ENCODE assay signal across 8 mouse cellular contexts in the genomic region with DNA sequence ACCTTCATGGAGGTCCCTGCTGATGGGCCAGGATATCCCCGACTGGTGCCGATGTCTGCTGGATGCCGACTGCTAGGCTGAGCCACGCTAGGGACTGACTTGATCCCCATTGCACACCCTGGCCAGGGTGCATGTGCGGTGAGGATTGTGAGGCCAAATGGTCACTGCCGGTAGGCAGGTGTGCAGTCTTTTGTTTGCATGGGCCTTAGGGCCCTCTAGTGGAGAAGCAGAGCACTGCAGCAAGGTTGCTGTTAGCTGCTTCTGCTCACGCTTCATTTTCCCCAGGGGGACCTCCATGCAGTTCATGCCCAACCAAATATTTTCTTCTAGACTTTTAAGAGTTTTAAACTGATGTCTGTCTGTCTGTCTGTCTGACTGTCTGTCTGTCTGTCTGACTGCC. TPM values are rescaled to one million over a fixed set of nuclear protein-coding genes. Genes with fewer than 3 reads are reported as not detected.
DNase-seq lines count a peak whose midpoint lies in the region; ATAC-seq and TF ChIP-seq lines count a peak whose summit lies in the region.
"Had no signal": no experiment of that assay in that cellular context is flagged by ENCODE, and none has a peak within 500 bp of the region (broad histone marks: within the 10 kb centered on the region; RNA-seq: fewer than 3 reads in every experiment).

No protein-coding gene starts in this region.

- no peaks in the 10 kb centered on the region for H3K36me3 ChIP-seq in liver, postnatal 0 days (replicated peaks; ENCODE audit: insufficient read depth, low read length)
- H3K36me3 ChIP-seq: limb, embryonic 12.5 days had no signal

- TF ChIP-seq CTCF in liver, postnatal 0 days (IDR thresholded peaks at IDR 0.05; ENCODE audit: low read depth), result peak; percentile 97

- no peaks in the 10 kb centered on the region for H3K27me3 ChIP-seq in liver, postnatal 0 days (ENCODE audit: insufficient read depth, low read length)

- peak; percentile 85 for DNase-seq in A20 (ENCODE audit: low read depth, low spot score)
- DNase-seq in brain, embryonic 18.5 days (ENCODE audit: low read depth, low spot score), result peak; percentile 16
- peak; percentile 31 to 41 for DNase-seq in frontal cortex, postnatal 25 days (ENCODE audit: low spot score in 2 of 2)
- peak; percentile 79 for DNase-seq in kidney, postnatal 10 days
- DNase-seq in liver, postnatal 0 days, result peak; percentile 86
- peak; percentile 62 for DNase-seq in right cerebral cortex, postnatal 14 days

- no peaks in the 10 kb centered on the region for H3K9me3 ChIP-seq in liver, postnatal 0 days (ENCODE audit: low read length)
- H3K9me3 ChIP-seq: limb, embryonic 12.5 days had no signal

- peak; percentile 58 for ATAC-seq in CD4-positive, CD25-positive, alpha-beta regulatory T cell, adult 4 months
- 0 out of 2 replicates have a peak, but pooled peaks have one; percentile 6 for ATAC-seq in liver, postnatal 0 days

- no peak overlapping the region for H3K4me3 ChIP-seq in liver, postnatal 0 days (ENCODE audit: low read depth, low read length)
- H3K4me3 ChIP-seq: limb, embryonic 12.5 days had no signal

- 27% methylated on average over 7 of the region's 7 CpGs for WGBS in liver, postnatal 0 days (ENCODE audit: insufficient replicate concordance)

- no peak overlapping the region for H3K9ac ChIP-seq in liver, postnatal 0 days (replicated peaks)
- H3K9ac ChIP-seq: limb, embryonic 12.5 days had no signal

- H3K27ac ChIP-seq in liver, postnatal 0 days (ENCODE audit: low read depth), result no peak overlapping the region
- H3K27ac ChIP-seq: limb, embryonic 12.5 days had no signal

- H3K4me1 ChIP-seq in liver, postnatal 0 days (ENCODE audit: insufficient read depth), result peaks cover 37% of the 10 kb centered on the region

- H3K4me2 ChIP-seq in liver, postnatal 0 days (ENCODE audit: low read depth, low read length), result no peak overlapping the region
- H3K4me2 ChIP-seq: limb, embryonic 12.5 days had no signal

- no peak for TF ChIP-seq EP300 in liver, postnatal 0 days (IDR thresholded peaks at IDR 0.05; ENCODE audit: low read depth)

RNA-seq across cellular contexts. Expression of gene Slc41a3, which starts 2.0 kb away (rescaled TPM):
- polyA plus RNA-seq in CD4-positive, CD25-positive, alpha-beta regulatory T cell, adult 4 months (2017; shearing (Covaris generic)), result 10 to 100 TPM in 1 of 2 experiments, 1 to 10 TPM in 1; 8.2 to 11.8 TPM
- 23.2 and 23.4 TPM in 2 replicates for polyA plus RNA-seq in liver, postnatal 0 days (2015; fragmentation: Nextera tagmentation; extraction: Ambion mirVana)

Comparison
In these comparisons a context has a peak if more than half of its experiments do, and no peak if none do; other contexts are left out.
1. DNase-seq: peak in every context shown above with its lines; median percentile 86 in liver, postnatal 0 days; 85 in A20; 79 in kidney, postnatal 10 days; 62 in right cerebral cortex, postnatal 14 days; 36 in frontal cortex, postnatal 25 days; 16 in brain, embryonic 18.5 days.